Mouse (Mus musculus): ENCODE results near the gene Armc7.
"Not testable (repeated sequence)": the region's sequence is repeated elsewhere in the genome, so short reads cannot be mapped to it uniquely, and the experiment has no call there.

Armc7 gene

GRCm38 (mm10) chr11:115519581-115519980 lies 44.1 kb downstream of the Armc7 start:
- Histone ChIP-seq H3K4me1 (replicated peaks; ENCODE audit: low read depth, low read length) (peaks cover 19% of the 10 kb centered on the region), H3K36me3 (ENCODE audit: insufficient read depth, low read length) (peaks cover 38% of the 10 kb centered on the region), H3K9me3 (ENCODE audit: low read length) (no peaks in the 10 kb centered on the region), H3K4me3 (replicated peaks; ENCODE audit: low read length) (no peak overlapping the region), H3K27me3 (ENCODE audit: insufficient read depth, low read length) (no peaks in the 10 kb centered on the region)
- TF ChIP-seq NANOG (IDR thresholded peaks at IDR 0.05; ENCODE audit: borderline replicate concordance, low read length) (no peak), CTCF (conservative IDR thresholded peaks at IDR 0.05; ENCODE audit: low read length) (no peak), POU5F1 (IDR thresholded peaks at IDR 0.05; ENCODE audit: borderline replicate concordance, low read length) (no peak)

GRCm38 (mm10) chr11:115520218-115520617 lies 44.8 kb downstream of the Armc7 start:
- no peak for TF ChIP-seq CTCF (conservative IDR thresholded peaks at IDR 0.05; ENCODE audit: low read length)
- no peak for TF ChIP-seq POU5F1 (IDR thresholded peaks at IDR 0.05; ENCODE audit: borderline replicate concordance, low read length)
- no peak for TF ChIP-seq NANOG (IDR thresholded peaks at IDR 0.05; ENCODE audit: borderline replicate concordance, low read length)
- Histone ChIP-seq H3K4me1 (replicated peaks; ENCODE audit: low read depth, low read length) (peaks cover 16% of the 10 kb centered on the region), H3K27me3 (ENCODE audit: insufficient read depth, low read length) (no peaks in the 10 kb centered on the region), H3K36me3 (ENCODE audit: insufficient read depth, low read length) (peaks cover 44% of the 10 kb centered on the region), H3K4me3 (replicated peaks; ENCODE audit: low read length) (no peak overlapping the region), H3K9me3 (ENCODE audit: low read length) (no peaks in the 10 kb centered on the region)

- H3K9me3 ChIP-seq (ENCODE audit: low read length), result no peaks in the 10 kb centered on the region
- H3K4me3 ChIP-seq (replicated peaks; ENCODE audit: low read length), result no peak overlapping the region
- peaks cover 19% of the 10 kb centered on the region for H3K4me1 ChIP-seq (replicated peaks; ENCODE audit: low read depth, low read length)
- no peaks in the 10 kb centered on the region for H3K27me3 ChIP-seq (ENCODE audit: insufficient read depth, low read length)
- peaks cover 53% of the 10 kb centered on the region for H3K36me3 ChIP-seq (ENCODE audit: insufficient read depth, low read length)
- TF ChIP-seq CTCF (conservative IDR thresholded peaks at IDR 0.05; ENCODE audit: low read length), result no peak
- TF ChIP-seq POU5F1 (IDR thresholded peaks at IDR 0.05; ENCODE audit: borderline replicate concordance, low read length), result no peak
- TF ChIP-seq NANOG (IDR thresholded peaks at IDR 0.05; ENCODE audit: borderline replicate concordance, low read length), result no peak
Observed at GRCm38 (mm10) chr11:115521080-115521479, 45.6 kb downstream of the Armc7 start.

- Histone ChIP-seq H3K36me3 (ENCODE audit: insufficient read depth, low read length) (peaks cover 64% of the 10 kb centered on the region), H3K4me1 (replicated peaks; ENCODE audit: low read depth, low read length) (peaks cover 28% of the 10 kb centered on the region), H3K9me3 (ENCODE audit: low read length) (no peaks in the 10 kb centered on the region), H3K4me3 (replicated peaks; ENCODE audit: low read length) (no peak overlapping the region), H3K27me3 (ENCODE audit: insufficient read depth, low read length) (no peaks in the 10 kb centered on the region)
- TF ChIP-seq POU5F1 (IDR thresholded peaks at IDR 0.05; ENCODE audit: borderline replicate concordance, low read length) (no peak), NANOG (IDR thresholded peaks at IDR 0.05; ENCODE audit: borderline replicate concordance, low read length) (no peak), CTCF (conservative IDR thresholded peaks at IDR 0.05; ENCODE audit: low read length) (no peak)
Observed at GRCm38 (mm10) chr11:115522238-115522637, 46.8 kb downstream of the Armc7 start.

- H3K9me3 ChIP-seq (ENCODE audit: low read length), result no peaks in the 10 kb centered on the region
- H3K4me1 ChIP-seq (replicated peaks; ENCODE audit: low read depth, low read length), result peaks cover 32% of the 10 kb centered on the region
- TF ChIP-seq NANOG (IDR thresholded peaks at IDR 0.05; ENCODE audit: borderline replicate concordance, low read length), result no peak
- TF ChIP-seq CTCF (conservative IDR thresholded peaks at IDR 0.05; ENCODE audit: low read length), result no peak
- no peak for TF ChIP-seq POU5F1 (IDR thresholded peaks at IDR 0.05; ENCODE audit: borderline replicate concordance, low read length)
- H3K36me3 ChIP-seq (ENCODE audit: insufficient read depth, low read length), result peaks cover 69% of the 10 kb centered on the region
- H3K4me3 ChIP-seq (replicated peaks; ENCODE audit: low read length), result no peak overlapping the region
- no peaks in the 10 kb centered on the region for H3K27me3 ChIP-seq (ENCODE audit: insufficient read depth, low read length)
Observed at GRCm38 (mm10) chr11:115522703-115523102, 47.2 kb downstream of the Armc7 start.

- H3K9me3 ChIP-seq (ENCODE audit: low read length); H3K4me3 ChIP-seq (replicated peaks; ENCODE audit: low read length); H3K27me3 ChIP-seq (ENCODE audit: insufficient read depth, low read length): not testable (repeated sequence)
- peaks cover 90% of the 10 kb centered on the region for H3K36me3 ChIP-seq (ENCODE audit: insufficient read depth, low read length)
- H3K4me1 ChIP-seq (replicated peaks; ENCODE audit: low read depth, low read length), result peaks cover 51% of the 10 kb centered on the region
Observed at GRCm38 (mm10) chr11:115526446-115526845, 51.0 kb downstream of the Armc7 start.

- TF ChIP-seq CTCF (conservative IDR thresholded peaks at IDR 0.05; ENCODE audit: low read length), result no peak
- no peak for TF ChIP-seq POU5F1 (IDR thresholded peaks at IDR 0.05; ENCODE audit: borderline replicate concordance, low read length)
- TF ChIP-seq NANOG (IDR thresholded peaks at IDR 0.05; ENCODE audit: borderline replicate concordance, low read length), result no peak
- Histone ChIP-seq H3K36me3 (ENCODE audit: insufficient read depth, low read length) (peaks cover 47% of the 10 kb centered on the region), H3K9me3 (ENCODE audit: low read length) (no peaks in the 10 kb centered on the region), H3K4me1 (replicated peaks; ENCODE audit: low read depth, low read length) (peaks cover 65% of the 10 kb centered on the region), H3K27me3 (ENCODE audit: insufficient read depth, low read length) (no peaks in the 10 kb centered on the region), H3K4me3 (replicated peaks; ENCODE audit: low read length) (peak overlapping the region; percentile 94)
Observed at GRCm38 (mm10) chr11:115534759-115535371, 59.4 kb downstream of the Armc7 start.

- TF ChIP-seq POU5F1 (IDR thresholded peaks at IDR 0.05; ENCODE audit: borderline replicate concordance, low read length), result no peak
- TF ChIP-seq CTCF (conservative IDR thresholded peaks at IDR 0.05; ENCODE audit: low read length), result no peak
- TF ChIP-seq NANOG (IDR thresholded peaks at IDR 0.05; ENCODE audit: borderline replicate concordance, low read length), result no peak
Observed at GRCm38 (mm10) chr11:115535401-115536037, 60.1 kb downstream of the Armc7 start.

More at GRCm38 (mm10) chr11:115535401-115536037, 60.1 kb downstream of the Armc7 start:
- Histone ChIP-seq H3K27me3 (ENCODE audit: insufficient read depth, low read length) (no peaks in the 10 kb centered on the region), H3K4me1 (replicated peaks; ENCODE audit: low read depth, low read length) (peaks cover 60% of the 10 kb centered on the region), H3K9me3 (ENCODE audit: low read length) (no peaks in the 10 kb centered on the region), H3K4me3 (replicated peaks; ENCODE audit: low read length) (peak overlapping the region; percentile 94), H3K36me3 (ENCODE audit: insufficient read depth, low read length) (peaks cover 41% of the 10 kb centered on the region)
